Mouse (Mus musculus) liver, embryonic 14.5 days (tissue): ENCODE data around the gene Kif26b. TPM values are rescaled to one million over a fixed set of nuclear protein-coding genes. Genes with fewer than 3 reads are reported as not detected.

Source experiments
- ATAC-seq: fragments of 200-750 bp; cut with Nextera tagmentation; 2 replicates; pipeline ENCODE4 v1.8.0; 2017; ENCODE audit warnings: moderate number of reproducible peaks, mild to moderate bottlenecking, moderate library complexity; ENCODE audit not compliant: insufficient read depth
- DNase-seq, 3 experiments: peaks; one replicate each; pipeline ENCODE4 v3.0.0-alpha.2; 2012 to 2013; ENCODE audit warnings: low read depth in 3 of 3, low spot score in 3 of 3
- H3K27ac ChIP-seq: fragments of 300-500 bp; sonication (generic); 2 replicates; pipeline ENCODE4 v1.5.1; 2014; ENCODE audit warnings: moderate library complexity, mild to moderate bottlenecking, control low read depth, inconsistent platforms
- H3K27me3 ChIP-seq: fragments of 300-500 bp; sonication (generic); 2 replicates; pipeline ENCODE4 v1.6.1; 2014; ENCODE audit warnings: mild to moderate bottlenecking, low read length, moderate library complexity; ENCODE audit not compliant: control insufficient read depth, insufficient read depth
- H3K36me3 ChIP-seq: fragments of 300-500 bp; sonication (generic); replicated peaks from 2 replicates; pipeline ENCODE4 v1.6.1; 2014; ENCODE audit warnings: low read depth; ENCODE audit not compliant: control insufficient read depth, insufficient read depth
- H3K4me1 ChIP-seq, 2 experiments: fragments of 200-500 bp in 1 of 2; fragments of 300-500 bp in 1 of 2; sonication (generic) in 1 of 2; replicated peaks; 2 replicates each; pipeline ENCODE4 v1.6.1; 2012 to 2014; ENCODE audit warnings: antibody characterized with exemption in 1 of 2, inconsistent platforms in 1 of 2, low read length in 1 of 2; ENCODE audit not compliant: control insufficient read depth in 2 of 2, insufficient read depth in 2 of 2
- H3K4me2 ChIP-seq: fragments of 300-500 bp; sonication (generic); 2 replicates; pipeline ENCODE4 v1.6.1; 2014; ENCODE audit warnings: low read depth, mild to moderate bottlenecking, control low read depth, moderate library complexity
- H3K4me3 ChIP-seq, 2 experiments: fragments of 200-500 bp in 1 of 2; fragments of 300-500 bp in 1 of 2; sonication (generic) in 1 of 2; 2 replicates each; pipeline ENCODE4 v1.5.1; 2012 to 2014; ENCODE audit warnings: low read depth in 2 of 2, low read length in 2 of 2, mild to moderate bottlenecking in 2 of 2, control low read depth in 1 of 2, inconsistent platforms in 1 of 2, moderate library complexity in 1 of 2; ENCODE audit not compliant: insufficient read depth in 1 of 2
- H3K9ac ChIP-seq: fragments of 300-500 bp; sonication (generic); replicated peaks from 2 replicates; pipeline ENCODE4 v1.6.1; 2014; ENCODE audit warnings: mild to moderate bottlenecking, control low read depth, moderate library complexity
- H3K9me3 ChIP-seq: fragments of 300-500 bp; sonication (generic); 2 replicates; pipeline ENCODE4 v1.6.1; 2016; ENCODE audit warnings: low read length, mixed read lengths; ENCODE audit not compliant: control insufficient read depth
- CTCF ChIP-seq: IDR thresholded peaks from 2 replicates; pipeline ENCODE4 v1.5.1; 2016; ENCODE audit warnings: antibody characterized with exemption, low read depth, control low read depth
- EP300 ChIP-seq: IDR thresholded peaks from 2 replicates; pipeline ENCODE4 v1.6.1; 2016; ENCODE audit warnings: antibody characterized with exemption, low read depth
- whole genome bisulfite sequencing: fragments of 180-500 bp; shearing (Covaris S2); extraction: QIAGEN DNeasy Blood & Tissue Kit; methylation state at CpG from one replicate; pipeline ENCODE4 v1.1.7; 2014; ENCODE audit not compliant: insufficient replicate concordance; 5-methylcytosine and 5-hydroxymethylcytosine counted together
- polyA plus RNA-seq, 2 experiments: library from polyadenylated mRNA; depleted of rRNA in 1 of 2; stranded (reverse) in 1 of 2; unstranded in 1 of 2; fragments of >200 nt; fragmentation: Nextera tagmentation in 1 of 2; extraction: Ambion mirVana in 1 of 2; gene quantifications; 2 replicates each; pipeline versions ENCODE4 v1.2.1 to v1.2.3; 2012 to 2014

Kif26b gene
- polyA plus RNA-seq, 2 experiments = 0.01 to 0.07 TPM

DNA sequence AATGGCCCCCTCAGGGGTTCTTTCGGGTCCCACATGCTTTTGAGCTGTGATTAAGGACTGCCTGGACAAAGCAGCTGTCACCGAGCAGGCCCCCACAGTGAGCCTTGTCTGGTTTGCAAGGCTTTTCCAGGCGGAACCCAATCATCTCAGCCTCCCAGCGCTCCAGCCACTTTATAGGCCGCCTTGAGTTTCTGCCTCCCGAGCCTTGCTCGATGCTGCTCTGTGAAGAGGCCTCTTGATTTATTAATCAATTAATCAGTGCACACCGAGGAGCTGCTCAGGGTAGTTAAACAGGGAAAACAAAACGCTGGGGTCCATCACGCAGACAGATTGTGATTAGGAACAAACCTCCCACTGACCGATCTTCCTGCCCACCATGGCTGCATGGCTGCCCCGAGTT is 148.2 kb downstream of the Kif26b start:
- DNase-seq = no peak
- no peak overlapping the region for H3K27ac ChIP-seq
- no peak overlapping the region for H3K4me3 ChIP-seq
- 74% methylated on average over 12 of the region's 12 CpGs for WGBS
- no peaks in the 10 kb centered on the region for H3K36me3 ChIP-seq
- H3K4me2 ChIP-seq = no peak overlapping the region
- H3K4me1 ChIP-seq = peaks cover 0 to 3% of the 10 kb centered on the region in 2 experiments; a peak in 3 of 4 replicates
- ATAC-seq = no peak
- TF ChIP-seq CTCF = no peak
- TF ChIP-seq EP300 = no peak
- no peaks in the 10 kb centered on the region for H3K9me3 ChIP-seq
- no peak overlapping the region for H3K9ac ChIP-seq
- no peaks in the 10 kb centered on the region for H3K27me3 ChIP-seq

DNA sequence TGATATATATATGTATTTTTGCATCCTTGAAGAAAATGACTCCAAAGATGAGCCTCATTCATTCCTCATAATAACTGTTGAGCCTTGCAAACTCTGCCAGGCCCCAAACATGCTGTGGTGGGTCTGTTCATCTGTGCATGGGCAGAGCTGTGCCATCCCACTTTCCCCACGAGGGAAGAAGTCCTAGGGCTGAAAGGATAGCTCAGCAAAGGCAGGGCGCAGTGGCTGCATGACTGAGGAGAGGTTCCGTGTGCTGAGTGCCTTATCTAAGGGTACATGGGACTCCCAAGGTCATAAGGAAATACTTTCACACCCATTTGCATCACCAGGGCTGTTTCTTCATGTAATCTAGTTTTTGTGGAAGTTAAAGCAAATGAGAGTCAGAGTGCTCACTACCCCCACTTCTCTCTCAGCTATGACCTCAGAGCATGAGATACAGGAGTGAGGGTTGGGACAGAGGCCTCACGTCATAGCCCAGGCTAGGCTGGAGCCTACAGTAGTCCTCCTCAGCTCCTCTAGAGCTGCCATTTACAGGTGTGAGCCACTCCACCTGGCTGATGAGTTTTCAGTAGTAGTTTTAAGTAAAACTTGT is 148.8 kb downstream of the Kif26b start:
- no peaks in the 10 kb centered on the region for H3K27me3 ChIP-seq
- H3K4me3 ChIP-seq = no peak overlapping the region
- DNase-seq (no peak), ATAC-seq (no peak)
- 57% methylated on average over 4 of the region's 4 CpGs for WGBS
- H3K36me3 ChIP-seq = no peaks in the 10 kb centered on the region
- TF ChIP-seq CTCF = no peak
- TF ChIP-seq EP300 = no peak
- H3K4me2 ChIP-seq = no peak overlapping the region
- H3K9me3 ChIP-seq = no peaks in the 10 kb centered on the region
- H3K4me1 ChIP-seq = peaks cover 0 to 3% of the 10 kb centered on the region in 2 experiments; a peak in 3 of 4 replicates
- H3K27ac ChIP-seq = no peak overlapping the region
- H3K9ac ChIP-seq = no peak overlapping the region

- H3K27me3 ChIP-seq = no peaks in the 10 kb centered on the region
- H3K4me3 ChIP-seq = no peak overlapping the region
- WGBS = 64% methylated on average over 10 of the region's 10 CpGs
- H3K4me1 ChIP-seq = no peaks in the 10 kb centered on the region
- H3K27ac ChIP-seq = no peak overlapping the region
- H3K36me3 ChIP-seq = no peaks in the 10 kb centered on the region
- TF ChIP-seq EP300 = no peak
- TF ChIP-seq CTCF = no peak
- H3K4me2 ChIP-seq = no peak overlapping the region
- no peaks in the 10 kb centered on the region for H3K9me3 ChIP-seq
- no peak overlapping the region for H3K9ac ChIP-seq
- ATAC-seq (no peak), DNase-seq (no peak)
Observed at GRCm38 (mm10) chr1:178683631-178684030, 154.7 kb downstream of the Kif26b start.

- Histone ChIP-seq H3K4me1 (no peaks in the 10 kb centered on the region), H3K27me3 (no peaks in the 10 kb centered on the region), H3K9ac (no peak overlapping the region), H3K4me3 (no peak overlapping the region), H3K9me3 (no peaks in the 10 kb centered on the region), H3K4me2 (no peak overlapping the region), H3K27ac (no peak overlapping the region), H3K36me3 (no peaks in the 10 kb centered on the region)
- WGBS = 38% methylated on average over 8 of the region's 8 CpGs
- TF ChIP-seq EP300 (no peak), CTCF (no peak)
- DNase-seq (no peak), ATAC-seq (no peak)
Observed at GRCm38 (mm10) chr1:178684991-178685680, 156.2 kb downstream of the Kif26b start.

- no peaks in the 10 kb centered on the region for H3K9me3 ChIP-seq
- H3K4me2 ChIP-seq = no peak overlapping the region
- no peak overlapping the region for H3K9ac ChIP-seq
- no peaks in the 10 kb centered on the region for H3K4me1 ChIP-seq
- ATAC-seq = no peak
- no peaks in the 10 kb centered on the region for H3K27me3 ChIP-seq
- TF ChIP-seq EP300 (no peak), CTCF (no peak)
- H3K27ac ChIP-seq = no peak overlapping the region
- no peaks in the 10 kb centered on the region for H3K36me3 ChIP-seq
- no peak for DNase-seq
- no peak overlapping the region for H3K4me3 ChIP-seq
Observed at GRCm38 (mm10) chr1:178686881-178687280, 158.0 kb downstream of the Kif26b start.
